Mouse (Mus musculus): ENCODE measurements at regions not wholly inside any gene's neighbourhood (a gene's known extent, or its start where the extent isn't known, plus 50 kb on each side); places are given as distances from the start of the nearest gene placed in this dataset.
A peak's percentile ranks its signal among the peaks of the same experiment; 100 is the strongest.

DNA sequence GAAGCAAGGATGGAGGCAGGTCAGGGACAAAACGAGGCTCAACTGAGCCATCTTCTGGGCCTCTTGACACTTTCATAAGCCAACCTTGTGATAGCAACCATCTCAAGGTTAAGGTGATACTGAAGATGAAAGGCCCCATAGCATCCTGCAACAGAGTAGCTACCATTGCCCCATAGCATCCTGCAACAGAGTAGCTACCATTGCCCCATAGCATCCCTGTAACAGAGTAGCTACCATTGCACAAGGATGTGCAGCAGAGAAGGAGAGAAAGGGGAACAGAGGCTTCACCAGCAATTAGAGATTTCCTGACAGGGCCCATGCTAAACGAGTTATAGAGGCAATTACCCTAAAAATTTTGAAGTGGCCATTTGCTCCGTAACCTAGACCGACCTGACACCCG, 163.2 kb downstream of the Lmo4 start:
- Histone ChIP-seq H3K36me3 (ENCODE audit: control insufficient read depth, insufficient read depth, low read length) (no peaks in the 10 kb centered on the region), H3K4me3 (ENCODE audit: control insufficient read depth in 1 of 2, insufficient read depth in 1 of 2, low read depth in 1 of 2, low read length in 2 of 2) (no peak overlapping the region), H3K27me3 (ENCODE audit: control insufficient read depth, insufficient read depth, low read length) (no peaks in the 10 kb centered on the region), H3K9ac (ENCODE audit: low read length) (no peak overlapping the region), H3K27ac (replicated peaks in 1 of 2; ENCODE audit: control insufficient read depth in 1 of 2, insufficient read depth in 1 of 2, low read depth in 2 of 2, low read length in 2 of 2) (no peak overlapping the region), H3K9me3 (ENCODE audit: control insufficient read depth, low read length) (no peaks in the 10 kb centered on the region), H3K4me2 (ENCODE audit: low read length) (no peak overlapping the region), H3K4me1 (ENCODE audit: control insufficient read depth in 2 of 2, insufficient read depth in 2 of 2, low read length in 2 of 2) (no peaks in the 10 kb centered on the region)
- 88% methylated on average over 5 of the region's 5 CpGs for WGBS
- ATAC-seq (ENCODE audit: insufficient number of reproducible peaks, insufficient read depth, low FRiP score, low read depth) = no peak

DNA sequence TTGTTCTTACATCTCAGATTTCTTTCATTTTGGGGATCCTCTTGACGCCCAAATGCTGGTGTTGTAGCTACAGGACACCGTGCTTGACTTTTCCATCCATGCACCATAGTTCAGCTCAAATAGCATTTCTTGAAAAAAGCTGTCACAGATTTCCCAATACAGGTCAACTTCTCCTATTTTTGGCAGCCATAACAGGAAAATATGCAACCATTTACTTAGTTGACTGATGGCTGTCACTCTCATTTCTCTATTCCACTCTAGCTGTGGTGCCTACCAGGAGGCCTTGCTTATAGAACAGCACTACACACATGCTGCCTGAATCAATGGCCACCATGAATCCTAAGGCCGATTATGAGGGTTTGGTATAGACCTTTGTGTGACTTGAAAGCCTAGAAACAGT, 165.5 kb downstream of the Lmo4 start:
- no peaks in the 10 kb centered on the region for H3K36me3 ChIP-seq (ENCODE audit: control insufficient read depth, insufficient read depth, low read length)
- H3K4me3 ChIP-seq (ENCODE audit: control insufficient read depth in 1 of 2, insufficient read depth in 1 of 2, low read depth in 1 of 2, low read length in 2 of 2) = no peak overlapping the region
- H3K4me2 ChIP-seq (ENCODE audit: low read length) = no peak overlapping the region
- no peak overlapping the region for H3K9ac ChIP-seq (ENCODE audit: low read length)
- H3K9me3 ChIP-seq (ENCODE audit: control insufficient read depth, low read length) = no peaks in the 10 kb centered on the region
- ATAC-seq (ENCODE audit: insufficient number of reproducible peaks, insufficient read depth, low FRiP score, low read depth) = no peak
- no peaks in the 10 kb centered on the region for H3K27me3 ChIP-seq (ENCODE audit: control insufficient read depth, insufficient read depth, low read length)
- H3K4me1 ChIP-seq (ENCODE audit: control insufficient read depth in 2 of 2, insufficient read depth in 2 of 2, low read length in 2 of 2) = no peaks in the 10 kb centered on the region
- WGBS = 79% methylated on average over 3 of the region's 3 CpGs
- no peak overlapping the region for H3K27ac ChIP-seq (replicated peaks in 1 of 2; ENCODE audit: control insufficient read depth in 1 of 2, insufficient read depth in 1 of 2, low read depth in 2 of 2, low read length in 2 of 2)

DNA sequence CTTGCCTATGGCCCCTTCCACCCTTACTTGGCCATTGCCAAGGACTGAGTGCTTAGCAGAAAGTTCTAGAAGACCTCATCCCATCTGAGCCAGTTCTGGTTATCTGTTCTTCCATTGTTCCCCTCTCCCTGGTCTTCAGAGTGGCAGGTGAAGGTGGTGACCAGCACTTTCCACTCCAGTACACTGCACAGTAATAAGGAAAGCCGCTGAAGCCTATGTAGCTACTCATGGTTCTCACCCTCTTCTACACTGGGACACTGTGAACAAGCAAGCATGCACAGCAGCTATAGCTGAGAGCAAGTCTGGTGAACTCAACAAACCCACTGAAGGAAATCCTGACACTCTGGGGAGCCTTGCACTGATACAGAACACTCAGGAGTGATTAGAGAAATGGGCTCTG, 175.4 kb downstream of the Lmo4 start:
- Histone ChIP-seq H3K27ac (replicated peaks in 1 of 2; ENCODE audit: control insufficient read depth in 1 of 2, insufficient read depth in 1 of 2, low read depth in 2 of 2, low read length in 2 of 2) (peak overlapping the region; percentile 20 to 66), H3K36me3 (ENCODE audit: control insufficient read depth, insufficient read depth, low read length) (no peaks in the 10 kb centered on the region), H3K4me1 (ENCODE audit: control insufficient read depth in 2 of 2, insufficient read depth in 2 of 2, low read length in 2 of 2) (peaks cover 0 to 4% of the 10 kb centered on the region in 2 experiments; a peak in 1 of 4 replicates), H3K4me2 (ENCODE audit: low read length) (no peak overlapping the region), H3K9me3 (ENCODE audit: control insufficient read depth, low read length) (no peaks in the 10 kb centered on the region), H3K4me3 (ENCODE audit: control insufficient read depth in 1 of 2, insufficient read depth in 1 of 2, low read depth in 1 of 2, low read length in 2 of 2) (no peak overlapping the region), H3K27me3 (ENCODE audit: control insufficient read depth, insufficient read depth, low read length) (no peaks in the 10 kb centered on the region), H3K9ac (ENCODE audit: low read length) (no peak overlapping the region)
- 97% methylated on average over 1 of the region's 1 CpGs for WGBS
- no peak for ATAC-seq (ENCODE audit: insufficient number of reproducible peaks, insufficient read depth, low FRiP score, low read depth)

DNA sequence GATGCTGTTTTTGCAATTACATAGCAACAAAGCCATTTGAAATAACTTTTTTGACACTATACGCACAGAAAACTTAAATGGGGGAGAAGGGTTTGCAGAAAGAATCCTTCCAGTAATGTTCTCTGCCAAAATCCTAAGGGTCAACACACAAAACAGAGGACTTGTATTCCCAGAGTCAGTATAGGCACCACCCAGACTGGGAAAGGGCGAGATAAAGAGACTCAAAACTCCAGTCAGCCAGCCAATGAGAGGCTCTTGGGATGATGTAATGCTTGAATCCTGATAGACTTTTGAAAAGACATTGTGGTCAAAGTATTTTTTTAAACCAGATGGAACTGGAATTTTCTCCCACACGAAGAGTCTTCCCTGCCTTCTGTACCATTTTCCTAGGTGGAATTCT, 175.9 kb downstream of the Lmo4 start:
- Histone ChIP-seq H3K27me3 (ENCODE audit: control insufficient read depth, insufficient read depth, low read length) (no peaks in the 10 kb centered on the region), H3K36me3 (ENCODE audit: control insufficient read depth, insufficient read depth, low read length) (no peaks in the 10 kb centered on the region), H3K9me3 (ENCODE audit: control insufficient read depth, low read length) (no peaks in the 10 kb centered on the region), H3K4me1 (ENCODE audit: control insufficient read depth in 2 of 2, insufficient read depth in 2 of 2, low read length in 2 of 2) (peaks cover 0 to 4% of the 10 kb centered on the region in 2 experiments; a peak in 1 of 4 replicates), H3K9ac (ENCODE audit: low read length) (no peak overlapping the region), H3K4me2 (ENCODE audit: low read length) (no peak overlapping the region), H3K4me3 (ENCODE audit: control insufficient read depth in 1 of 2, insufficient read depth in 1 of 2, low read depth in 1 of 2, low read length in 2 of 2) (no peak overlapping the region), H3K27ac (replicated peaks in 1 of 2; ENCODE audit: control insufficient read depth in 1 of 2, insufficient read depth in 1 of 2, low read depth in 2 of 2, low read length in 2 of 2) (peak overlapping the region; percentile 20 to 66)
- 55% methylated on average over 3 of the region's 3 CpGs for WGBS
- ATAC-seq (ENCODE audit: insufficient number of reproducible peaks, insufficient read depth, low FRiP score, low read depth) = no peak

DNA sequence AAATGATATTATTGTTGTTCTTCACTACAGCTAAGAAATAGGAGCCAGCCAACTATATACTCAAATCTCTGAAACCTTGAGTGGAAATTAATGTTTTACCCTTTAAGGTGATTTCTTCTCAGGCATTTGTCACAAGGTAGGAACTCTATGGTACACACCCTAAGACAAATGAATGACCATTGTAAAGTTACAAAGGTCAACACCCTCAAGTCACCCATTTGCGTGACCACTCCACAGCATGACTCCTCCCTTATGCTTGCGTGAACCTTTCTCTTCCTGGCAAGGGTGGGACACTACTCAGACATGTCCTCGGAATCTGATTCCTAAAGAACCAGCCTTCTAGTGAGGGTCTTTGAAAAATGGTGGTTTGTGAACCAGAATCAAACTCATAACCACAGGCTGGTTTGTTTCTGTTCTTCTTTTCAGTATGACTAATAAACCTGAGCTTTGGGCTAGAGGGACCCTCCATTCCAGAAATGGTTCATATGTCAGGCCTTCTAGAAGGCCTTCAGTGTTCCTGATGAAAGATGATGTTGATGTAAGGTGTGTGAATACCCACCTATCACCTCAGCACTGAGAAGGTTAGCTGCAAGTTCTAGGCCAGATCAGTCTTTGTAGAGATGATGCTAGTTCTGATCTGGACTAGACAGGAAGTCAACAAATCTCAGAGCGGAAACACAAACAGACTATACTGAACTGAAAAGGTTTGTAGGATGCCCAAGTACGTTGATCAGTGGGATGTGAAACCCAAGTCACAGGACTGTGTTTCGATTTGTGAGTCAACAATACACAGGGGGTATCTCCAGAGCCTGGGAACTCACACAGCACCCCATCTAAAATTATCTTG, 177.7 kb downstream of the Lmo4 start:
- H3K9ac ChIP-seq (ENCODE audit: low read length) = no peak overlapping the region
- H3K36me3 ChIP-seq (ENCODE audit: control insufficient read depth, insufficient read depth, low read length) = no peaks in the 10 kb centered on the region
- 88% methylated on average over 6 of the region's 6 CpGs for WGBS
- no peak for ATAC-seq (ENCODE audit: insufficient number of reproducible peaks, insufficient read depth, low FRiP score, low read depth)
- H3K9me3 ChIP-seq (ENCODE audit: control insufficient read depth, low read length) = no peaks in the 10 kb centered on the region
- H3K4me3 ChIP-seq (ENCODE audit: control insufficient read depth in 1 of 2, insufficient read depth in 1 of 2, low read depth in 1 of 2, low read length in 2 of 2) = no peak overlapping the region
- H3K27ac ChIP-seq (replicated peaks in 1 of 2; ENCODE audit: control insufficient read depth in 1 of 2, insufficient read depth in 1 of 2, low read depth in 2 of 2, low read length in 2 of 2) = no peak overlapping the region
- H3K4me2 ChIP-seq (ENCODE audit: low read length) = no peak overlapping the region
- H3K27me3 ChIP-seq (ENCODE audit: control insufficient read depth, insufficient read depth, low read length) = no peaks in the 10 kb centered on the region
- peaks cover 0 to 4% of the 10 kb centered on the region in 2 experiments; a peak in 1 of 4 replicates for H3K4me1 ChIP-seq (ENCODE audit: control insufficient read depth in 2 of 2, insufficient read depth in 2 of 2, low read length in 2 of 2)

DNA sequence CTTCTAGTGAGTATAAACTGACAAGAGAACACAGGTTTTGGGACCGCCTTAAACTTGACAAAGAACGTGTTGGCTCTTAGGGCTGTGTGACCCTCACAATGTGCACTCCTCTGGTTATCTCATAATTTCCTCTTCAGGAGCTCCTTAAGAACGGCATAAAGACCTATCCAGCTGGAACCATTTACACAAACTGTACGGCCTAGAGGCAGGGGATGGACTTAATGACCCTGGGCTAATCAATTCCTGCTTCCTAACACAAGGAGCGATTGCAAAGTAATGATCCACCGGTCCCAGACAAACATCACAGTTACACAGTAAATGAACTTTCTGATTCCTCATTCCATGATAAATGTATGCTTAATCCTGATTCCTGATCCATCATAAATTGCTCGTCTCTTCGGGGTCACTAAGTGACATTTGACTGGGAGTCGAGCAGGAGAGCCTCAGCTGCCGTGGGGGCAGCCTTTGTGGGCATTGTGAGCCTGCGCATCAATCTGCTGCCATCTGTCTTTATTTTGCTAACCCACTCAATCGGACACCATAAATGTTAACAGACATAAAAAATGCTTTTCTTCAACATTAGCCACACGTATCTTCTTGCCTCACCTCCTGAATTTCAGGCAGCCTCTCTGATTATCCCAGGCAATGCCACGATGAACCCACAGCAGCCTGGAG, 179.4 kb downstream of the Lmo4 start:
- Histone ChIP-seq H3K27ac (replicated peaks in 1 of 2; ENCODE audit: control insufficient read depth in 1 of 2, insufficient read depth in 1 of 2, low read depth in 2 of 2, low read length in 2 of 2) (no peak overlapping the region), H3K4me2 (ENCODE audit: low read length) (no peak overlapping the region), H3K36me3 (ENCODE audit: control insufficient read depth, insufficient read depth, low read length) (no peaks in the 10 kb centered on the region), H3K9me3 (ENCODE audit: control insufficient read depth, low read length) (no peaks in the 10 kb centered on the region), H3K4me1 (ENCODE audit: control insufficient read depth in 2 of 2, insufficient read depth in 2 of 2, low read length in 2 of 2) (peaks cover 1 to 7% of the 10 kb centered on the region in 2 experiments; a peak in 3 of 4 replicates), H3K27me3 (ENCODE audit: control insufficient read depth, insufficient read depth, low read length) (no peaks in the 10 kb centered on the region), H3K4me3 (ENCODE audit: control insufficient read depth in 1 of 2, insufficient read depth in 1 of 2, low read depth in 1 of 2, low read length in 2 of 2) (no peak overlapping the region), H3K9ac (ENCODE audit: low read length) (no peak overlapping the region)
- 81% methylated on average over 14 of the region's 14 CpGs for WGBS
- ATAC-seq (ENCODE audit: insufficient number of reproducible peaks, insufficient read depth, low FRiP score, low read depth) = no peak

DNA sequence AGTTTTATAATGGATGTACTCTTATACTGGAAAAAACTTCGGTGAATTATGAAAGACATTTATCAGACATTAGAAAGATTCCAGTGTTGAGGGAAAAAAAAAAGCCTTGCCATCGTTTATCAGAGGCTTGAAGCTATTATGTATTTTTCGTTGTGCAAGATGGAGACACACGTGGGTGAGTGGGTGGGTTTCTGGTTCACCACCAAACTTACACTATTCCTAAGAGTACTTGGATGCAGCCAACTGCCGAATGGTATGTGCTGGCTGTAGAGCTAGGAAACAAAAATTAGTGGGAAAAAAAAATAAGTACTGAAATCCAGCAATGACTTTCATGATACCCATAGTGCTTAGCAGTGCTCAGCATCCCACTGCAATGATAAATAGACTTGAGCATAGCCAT, 180.8 kb downstream of the Lmo4 start:
- H3K4me1 ChIP-seq (ENCODE audit: control insufficient read depth in 2 of 2, insufficient read depth in 2 of 2, low read length in 2 of 2) = peaks cover 3 to 4% of the 10 kb centered on the region in 2 experiments; a peak in 3 of 4 replicates
- H3K9me3 ChIP-seq (ENCODE audit: control insufficient read depth, low read length) = no peaks in the 10 kb centered on the region
- ATAC-seq (ENCODE audit: insufficient number of reproducible peaks, insufficient read depth, low FRiP score, low read depth) = no peak

More for the DNA sequence above, 180.8 kb downstream of the Lmo4 start:
- Histone ChIP-seq H3K4me3 (ENCODE audit: control insufficient read depth in 1 of 2, insufficient read depth in 1 of 2, low read depth in 1 of 2, low read length in 2 of 2) (no peak overlapping the region), H3K4me2 (ENCODE audit: low read length) (no peak overlapping the region), H3K9ac (ENCODE audit: low read length) (no peak overlapping the region), H3K27me3 (ENCODE audit: control insufficient read depth, insufficient read depth, low read length) (no peaks in the 10 kb centered on the region), H3K36me3 (ENCODE audit: control insufficient read depth, insufficient read depth, low read length) (no peaks in the 10 kb centered on the region), H3K27ac (replicated peaks in 1 of 2; ENCODE audit: control insufficient read depth in 1 of 2, insufficient read depth in 1 of 2, low read depth in 2 of 2, low read length in 2 of 2) (no peak overlapping the region)
- 66% methylated on average over 5 of the region's 5 CpGs for WGBS

All from heart, embryonic 14.5 days (tissue).